Mouse (Mus musculus): ENCODE measurements at regions not wholly inside any gene's neighbourhood (a gene's known extent, or its start where the extent isn't known, plus 50 kb on each side); places are given as distances from the start of the nearest gene placed in this dataset.
A peak's percentile ranks its signal among the peaks of the same experiment; 100 is the strongest.

GRCm38 (mm10) chr16:15084753-15085728 is 178.6 kb downstream of the Efcab1 start:
- under 1% methylated on average over 56 of the region's 56 CpGs for WGBS
- peak; percentile 94 for ATAC-seq (ENCODE audit: low FRiP score, low TSS enrichment)
- peak overlapping the region; percentile 54 for H3K4me3 ChIP-seq (ENCODE audit: low read length)

GRCm38 (mm10) chr16:15086556-15086955 is 180.2 kb downstream of the Efcab1 start:
- no peak for ATAC-seq (ENCODE audit: low FRiP score, low TSS enrichment)
- Histone ChIP-seq H3K4me3 (ENCODE audit: low read length) (no peak overlapping the region), H3K27me3 (ENCODE audit: insufficient read depth, low read length) (no peaks in the 10 kb centered on the region), H3K4me2 (replicated peaks; ENCODE audit: low read depth, low read length) (no peak overlapping the region), H3K4me1 (ENCODE audit: insufficient read depth, low read length) (peaks cover 14% of the 10 kb centered on the region), H3K27ac (ENCODE audit: low read length) (0 out of 2 replicates have a peak overlapping the region, but pooled peaks have one; percentile 4), H3K9me3 (ENCODE audit: low read length) (no peaks in the 10 kb centered on the region), H3K36me3 (ENCODE audit: insufficient read depth, low read length) (no peaks in the 10 kb centered on the region), H3K9ac (replicated peaks; ENCODE audit: low read length) (no peak overlapping the region)
- WGBS = 81% methylated on average over 4 of the region's 4 CpGs

More at GRCm38 (mm10) chr16:15084753-15085728, 178.6 kb downstream of the Efcab1 start:
- H3K9ac ChIP-seq (replicated peaks; ENCODE audit: low read length) = peak overlapping the region; percentile 69
- H3K27ac ChIP-seq (ENCODE audit: low read length) = peak overlapping the region; percentile 94
- H3K27me3 ChIP-seq (ENCODE audit: insufficient read depth, low read length) = no peaks in the 10 kb centered on the region
- no peaks in the 10 kb centered on the region for H3K36me3 ChIP-seq (ENCODE audit: insufficient read depth, low read length)
- H3K4me2 ChIP-seq (replicated peaks; ENCODE audit: low read depth, low read length) = peak overlapping the region; percentile 86
- H3K9me3 ChIP-seq (ENCODE audit: low read length) = no peaks in the 10 kb centered on the region
- H3K4me1 ChIP-seq (ENCODE audit: insufficient read depth, low read length) = peaks cover 14% of the 10 kb centered on the region

GRCm38 (mm10) chr16:15103938-15104337 is 197.5 kb downstream of the Efcab1 start:
- H3K27me3 ChIP-seq (ENCODE audit: insufficient read depth, low read length) = no peaks in the 10 kb centered on the region
- WGBS = 45% methylated on average over 1 of the region's 1 CpGs

GRCm38 (mm10) chr16:15107234-15107633 is 200.8 kb downstream of the Efcab1 start:
- Histone ChIP-seq H3K9ac (replicated peaks; ENCODE audit: low read length) (no peak overlapping the region), H3K9me3 (ENCODE audit: low read length) (no peaks in the 10 kb centered on the region), H3K36me3 (ENCODE audit: insufficient read depth, low read length) (no peaks in the 10 kb centered on the region), H3K4me1 (ENCODE audit: insufficient read depth, low read length) (no peaks in the 10 kb centered on the region), H3K4me2 (replicated peaks; ENCODE audit: low read depth, low read length) (no peak overlapping the region), H3K4me3 (ENCODE audit: low read length) (no peak overlapping the region), H3K27ac (ENCODE audit: low read length) (no peak overlapping the region), H3K27me3 (ENCODE audit: insufficient read depth, low read length) (no peaks in the 10 kb centered on the region)
- no peak for ATAC-seq (ENCODE audit: low FRiP score, low TSS enrichment)
- WGBS = 85% methylated on average over 1 of the region's 1 CpGs

More at GRCm38 (mm10) chr16:15103938-15104337, 197.5 kb downstream of the Efcab1 start:
- no peak overlapping the region for H3K4me2 ChIP-seq (replicated peaks; ENCODE audit: low read depth, low read length)
- no peak overlapping the region for H3K4me3 ChIP-seq (ENCODE audit: low read length)
- no peaks in the 10 kb centered on the region for H3K36me3 ChIP-seq (ENCODE audit: insufficient read depth, low read length)
- no peak overlapping the region for H3K27ac ChIP-seq (ENCODE audit: low read length)
- H3K4me1 ChIP-seq (ENCODE audit: insufficient read depth, low read length) = no peaks in the 10 kb centered on the region
- H3K9ac ChIP-seq (replicated peaks; ENCODE audit: low read length) = no peak overlapping the region
- ATAC-seq (ENCODE audit: low FRiP score, low TSS enrichment) = no peak
- H3K9me3 ChIP-seq (ENCODE audit: low read length) = no peaks in the 10 kb centered on the region

GRCm38 (mm10) chr16:15113131-15113530 is 204.1 kb upstream of the Gm21897 start:
- 46% methylated on average over 2 of the region's 2 CpGs for WGBS
- ATAC-seq (ENCODE audit: low FRiP score, low TSS enrichment) = no peak
- Histone ChIP-seq H3K27ac (ENCODE audit: low read length) (no peak overlapping the region), H3K4me2 (replicated peaks; ENCODE audit: low read depth, low read length) (no peak overlapping the region), H3K9ac (replicated peaks; ENCODE audit: low read length) (no peak overlapping the region), H3K36me3 (ENCODE audit: insufficient read depth, low read length) (no peaks in the 10 kb centered on the region), H3K9me3 (ENCODE audit: low read length) (no peaks in the 10 kb centered on the region), H3K4me1 (ENCODE audit: insufficient read depth, low read length) (peaks cover 23% of the 10 kb centered on the region), H3K4me3 (ENCODE audit: low read length) (no peak overlapping the region), H3K27me3 (ENCODE audit: insufficient read depth, low read length) (no peaks in the 10 kb centered on the region)

GRCm38 (mm10) chr16:15113989-15114556 is 203.2 kb upstream of the Gm21897 start:
- ATAC-seq (ENCODE audit: low FRiP score, low TSS enrichment) = peak; percentile 85; the same call in 1 of the 2 replicates

GRCm38 (mm10) chr16:15114574-15115230 is 202.6 kb upstream of the Gm21897 start:
- Histone ChIP-seq H3K36me3 (ENCODE audit: insufficient read depth, low read length) (no peaks in the 10 kb centered on the region), H3K4me2 (replicated peaks; ENCODE audit: low read depth, low read length) (no peak overlapping the region)
- ATAC-seq (ENCODE audit: low FRiP score, low TSS enrichment) = peak; percentile 25; the same call in 1 of the 2 replicates

More at GRCm38 (mm10) chr16:15113989-15114556, 203.2 kb upstream of the Gm21897 start:
- peaks cover 23% of the 10 kb centered on the region for H3K4me1 ChIP-seq (ENCODE audit: insufficient read depth, low read length)
- H3K9ac ChIP-seq (replicated peaks; ENCODE audit: low read length) = no peak overlapping the region; the same call in 1 of the 2 replicates
- H3K27me3 ChIP-seq (ENCODE audit: insufficient read depth, low read length) = no peaks in the 10 kb centered on the region
- H3K36me3 ChIP-seq (ENCODE audit: insufficient read depth, low read length) = no peaks in the 10 kb centered on the region
- H3K9me3 ChIP-seq (ENCODE audit: low read length) = no peaks in the 10 kb centered on the region
- H3K27ac ChIP-seq (ENCODE audit: low read length) = peak overlapping the region; percentile 79
- H3K4me2 ChIP-seq (replicated peaks; ENCODE audit: low read depth, low read length) = peak overlapping the region; percentile 11
- WGBS = 14% methylated on average over 5 of the region's 5 CpGs
- no peak overlapping the region for H3K4me3 ChIP-seq (ENCODE audit: low read length)

GRCm38 (mm10) chr16:15115386-15115785 is 201.9 kb upstream of the Gm21897 start:
- H3K9me3 ChIP-seq (ENCODE audit: low read length) = no peaks in the 10 kb centered on the region
- 46% methylated on average over 2 of the region's 2 CpGs for WGBS
- H3K4me3 ChIP-seq (ENCODE audit: low read length) = no peak overlapping the region
- H3K4me1 ChIP-seq (ENCODE audit: insufficient read depth, low read length) = peaks cover 23% of the 10 kb centered on the region
- peak overlapping the region; percentile 54; the same call in 1 of the 2 replicates for H3K27ac ChIP-seq (ENCODE audit: low read length)
- no peak overlapping the region for H3K4me2 ChIP-seq (replicated peaks; ENCODE audit: low read depth, low read length)
- ATAC-seq (ENCODE audit: low FRiP score, low TSS enrichment) = no peak
- no peak overlapping the region for H3K9ac ChIP-seq (replicated peaks; ENCODE audit: low read length)
- no peaks in the 10 kb centered on the region for H3K36me3 ChIP-seq (ENCODE audit: insufficient read depth, low read length)
- no peaks in the 10 kb centered on the region for H3K27me3 ChIP-seq (ENCODE audit: insufficient read depth, low read length)

More at GRCm38 (mm10) chr16:15114574-15115230, 202.6 kb upstream of the Gm21897 start:
- Histone ChIP-seq H3K27me3 (ENCODE audit: insufficient read depth, low read length) (no peaks in the 10 kb centered on the region), H3K9ac (replicated peaks; ENCODE audit: low read length) (no peak overlapping the region), H3K27ac (ENCODE audit: low read length) (peak overlapping the region; percentile 54), H3K4me3 (ENCODE audit: low read length) (no peak overlapping the region), H3K4me1 (ENCODE audit: insufficient read depth, low read length) (peaks cover 23% of the 10 kb centered on the region), H3K9me3 (ENCODE audit: low read length) (no peaks in the 10 kb centered on the region)
- 37% methylated on average over 4 of the region's 4 CpGs for WGBS

- no peak overlapping the region for H3K4me2 ChIP-seq (replicated peaks; ENCODE audit: low read depth, low read length)
- H3K36me3 ChIP-seq (ENCODE audit: insufficient read depth, low read length) = no peaks in the 10 kb centered on the region
- H3K4me3 ChIP-seq (ENCODE audit: low read length) = no peak overlapping the region
- no peak overlapping the region for H3K27ac ChIP-seq (ENCODE audit: low read length)
- no peaks in the 10 kb centered on the region for H3K27me3 ChIP-seq (ENCODE audit: insufficient read depth, low read length)
- H3K9ac ChIP-seq (replicated peaks; ENCODE audit: low read length) = no peak overlapping the region
- peaks cover 7% of the 10 kb centered on the region for H3K4me1 ChIP-seq (ENCODE audit: insufficient read depth, low read length)
- no peak for ATAC-seq (ENCODE audit: low FRiP score, low TSS enrichment)
- 80% methylated on average over 1 of the region's 1 CpGs for WGBS
- no peaks in the 10 kb centered on the region for H3K9me3 ChIP-seq (ENCODE audit: low read length)
Observed at GRCm38 (mm10) chr16:15119799-15120198, 197.5 kb upstream of the Gm21897 start.

Data from kidney, embryonic 16.5 days (tissue).